Mouse (Mus musculus) heart, adult 2 months (tissue): Measurements from ENCODE around the gene Pknox2.

Experiments used
- CTCF ChIP-seq: fragments of 200-600 bp; IDR thresholded peaks from 2 replicates; pipeline ENCODE4 v1.8.1; 2022; ENCODE audit warnings: antibody characterized with exemption, mild to moderate bottlenecking, moderate library complexity
- EP300 ChIP-seq: fragments of 200-500 bp; IDR thresholded peaks from 2 replicates; pipeline ENCODE4 v1.6.1; 2011; ENCODE audit warnings: low read depth, low read length, control low read depth; ENCODE audit not compliant: insufficient read depth
- POLR2A ChIP-seq: fragments of 200-500 bp; IDR thresholded peaks from 2 replicates; pipeline ENCODE4 v1.6.1; 2011; ENCODE audit warnings: mild to moderate bottlenecking, low read depth, low read length, control low read depth; ENCODE audit not compliant: insufficient read depth

GRCm38 (mm10) chr9:37076386-37077062 is 70.7 kb downstream of the Pknox2 start:
- TF ChIP-seq CTCF (no peak), EP300 (no peak), POLR2A (no peak)
